Mouse (Mus musculus): ENCODE data around the gene Tnrc6c. TPM values are rescaled to one million over a fixed set of nuclear protein-coding genes. Genes with fewer than 3 reads are reported as not detected.

The Tnrc6c gene
- polyA plus RNA-seq, 1 experiment from 2014 or later: 13.1 TPM

DNA sequence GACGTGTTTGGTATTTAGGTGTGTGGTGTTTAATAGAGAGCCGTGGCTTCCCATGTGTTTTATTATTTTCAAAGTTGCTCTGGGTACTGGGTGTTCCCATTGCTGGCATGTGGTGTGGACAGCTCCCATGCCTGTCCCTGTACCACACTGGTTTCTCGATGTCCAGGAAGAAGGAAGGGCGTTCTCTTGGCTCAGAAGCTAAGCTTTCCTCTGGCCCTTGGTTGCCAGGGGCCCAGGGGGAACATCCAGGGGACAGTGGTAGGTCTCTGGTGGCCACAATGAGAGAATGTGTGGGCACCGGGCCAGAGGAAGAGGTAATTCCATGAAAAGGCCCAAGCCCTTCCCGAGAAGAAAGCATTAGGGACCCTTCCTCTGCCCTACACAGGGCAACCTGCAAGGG is 27.5 kb upstream of the Tnrc6c start:
- Histone ChIP-seq H3K36me3 (ENCODE audit: inconsistent target) (no peaks in the 10 kb centered on the region), H3K79me2 (ENCODE audit: inconsistent target) (no peaks in the 10 kb centered on the region), H3K27ac (no peak overlapping the region), H3K4me3 (ENCODE audit: inconsistent target) (no peak overlapping the region)
- WGBS (ENCODE audit: missing documents): 85% methylated on average over 6 of the region's 6 CpGs

DNA sequence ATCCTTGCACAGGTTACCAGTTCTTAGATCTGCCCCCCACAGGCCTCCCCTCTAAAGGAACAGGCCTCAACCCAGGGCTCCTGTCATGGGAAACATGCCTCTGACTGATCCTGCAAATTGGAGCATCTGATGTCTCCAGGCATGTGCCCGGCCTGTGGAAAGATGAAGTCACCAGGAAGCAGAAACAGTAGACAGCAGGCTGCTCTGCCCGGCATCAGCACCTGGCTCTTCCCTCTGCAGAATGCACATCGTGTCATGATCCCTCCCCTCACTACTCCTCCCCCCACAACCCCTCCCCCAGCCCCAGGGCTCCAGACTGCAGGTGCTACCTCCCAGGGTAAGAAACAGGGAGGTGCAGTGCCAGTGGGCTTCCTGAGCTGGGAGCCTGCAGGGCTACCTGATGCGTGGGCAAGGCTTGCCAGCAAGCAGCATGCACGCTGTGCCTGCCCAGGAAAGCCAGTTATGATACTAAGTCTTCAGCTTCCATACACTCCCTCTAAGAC is 27.0 kb upstream of the Tnrc6c start:
- no peak overlapping the region for H3K27ac ChIP-seq
- no peaks in the 10 kb centered on the region for H3K36me3 ChIP-seq (ENCODE audit: inconsistent target)
- no peak overlapping the region for H3K4me3 ChIP-seq (ENCODE audit: inconsistent target)
- H3K79me2 ChIP-seq (ENCODE audit: inconsistent target): no peaks in the 10 kb centered on the region
- 80% methylated on average over 5 of the region's 5 CpGs for WGBS (ENCODE audit: missing documents)

DNA sequence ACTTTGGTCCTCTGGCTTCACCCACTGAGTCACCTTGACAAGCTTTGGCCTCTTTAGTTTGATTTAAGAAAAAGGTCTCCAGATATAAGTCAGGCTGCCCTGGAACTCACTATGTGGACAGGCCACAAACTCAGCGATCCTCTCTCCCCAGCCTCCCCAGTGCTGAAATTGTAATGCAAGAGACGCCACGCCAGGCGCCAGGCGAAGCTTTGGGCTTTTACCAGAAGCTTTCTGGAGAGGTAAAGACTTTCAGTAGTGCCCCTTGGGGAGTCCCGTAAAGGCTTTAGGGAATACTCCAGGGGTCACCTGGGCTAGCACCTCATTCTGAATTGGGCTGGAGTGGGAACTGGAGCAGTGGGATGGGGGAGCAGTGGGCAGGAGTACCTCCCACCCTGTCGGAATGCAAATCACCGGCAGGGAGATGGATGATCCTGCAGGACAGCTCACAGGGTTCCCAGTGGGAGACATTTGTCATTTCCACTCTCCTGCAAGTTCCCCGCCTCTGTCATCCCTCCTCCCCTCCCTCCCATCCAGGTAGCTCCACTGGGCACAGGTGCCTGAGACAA is 26.3 kb upstream of the Tnrc6c start:
- 66% methylated on average over 9 of the region's 9 CpGs for WGBS (ENCODE audit: missing documents)
- Histone ChIP-seq H3K79me2 (ENCODE audit: inconsistent target) (no peaks in the 10 kb centered on the region), H3K36me3 (ENCODE audit: inconsistent target) (no peaks in the 10 kb centered on the region), H3K4me3 (ENCODE audit: inconsistent target) (no peak overlapping the region), H3K27ac (no peak overlapping the region)

DNA sequence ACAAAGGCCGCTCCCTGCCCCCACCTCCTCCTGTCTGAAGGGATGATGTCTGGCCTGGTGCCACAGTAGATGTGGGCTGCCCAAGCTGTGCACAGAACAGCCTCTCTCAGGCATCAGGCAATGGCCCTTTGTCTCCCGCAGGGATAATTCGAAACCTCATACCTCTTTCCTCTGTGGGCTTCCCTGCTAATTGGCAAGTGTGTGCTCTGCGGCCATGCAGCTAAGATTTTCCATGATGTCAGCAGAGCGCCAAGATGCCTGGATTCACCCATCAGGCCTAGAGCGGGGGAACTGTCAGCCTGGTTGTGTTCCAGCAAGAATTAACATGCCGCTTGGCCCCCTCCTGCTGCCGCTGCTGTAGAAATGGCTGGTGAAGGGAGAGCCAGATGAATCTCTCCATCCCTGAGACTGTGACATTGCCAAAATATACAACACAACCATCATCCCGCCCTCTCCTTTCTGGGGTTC is 25.7 kb upstream of the Tnrc6c start:
- WGBS (ENCODE audit: missing documents): 84% methylated on average over 7 of the region's 9 CpGs
- H3K79me2 ChIP-seq (ENCODE audit: inconsistent target): no peaks in the 10 kb centered on the region
- H3K27ac ChIP-seq: no peak overlapping the region
- no peak overlapping the region for H3K4me3 ChIP-seq (ENCODE audit: inconsistent target)
- no peaks in the 10 kb centered on the region for H3K36me3 ChIP-seq (ENCODE audit: inconsistent target)

DNA sequence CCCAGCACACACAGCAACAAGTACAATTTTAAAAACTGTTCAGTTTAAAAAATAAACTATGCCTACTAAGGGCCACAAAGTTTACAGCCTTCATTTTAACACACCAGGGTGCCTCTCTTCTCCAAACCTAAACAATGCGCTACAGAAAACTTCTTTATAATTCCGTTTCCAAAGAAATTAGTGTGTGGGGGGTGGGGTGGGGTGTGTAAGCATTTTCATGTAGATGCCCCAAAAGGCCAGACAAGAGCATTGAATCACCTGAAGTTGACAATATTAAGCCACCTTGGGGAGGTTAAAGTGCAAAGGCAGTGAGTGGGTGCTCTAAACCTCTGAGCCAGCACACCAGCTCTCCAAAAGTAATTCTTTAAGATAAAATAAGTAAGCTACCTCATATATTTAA is 24.2 kb upstream of the Tnrc6c start:
- WGBS (ENCODE audit: missing documents): 100% methylated on average over 2 of the region's 2 CpGs

DNA sequence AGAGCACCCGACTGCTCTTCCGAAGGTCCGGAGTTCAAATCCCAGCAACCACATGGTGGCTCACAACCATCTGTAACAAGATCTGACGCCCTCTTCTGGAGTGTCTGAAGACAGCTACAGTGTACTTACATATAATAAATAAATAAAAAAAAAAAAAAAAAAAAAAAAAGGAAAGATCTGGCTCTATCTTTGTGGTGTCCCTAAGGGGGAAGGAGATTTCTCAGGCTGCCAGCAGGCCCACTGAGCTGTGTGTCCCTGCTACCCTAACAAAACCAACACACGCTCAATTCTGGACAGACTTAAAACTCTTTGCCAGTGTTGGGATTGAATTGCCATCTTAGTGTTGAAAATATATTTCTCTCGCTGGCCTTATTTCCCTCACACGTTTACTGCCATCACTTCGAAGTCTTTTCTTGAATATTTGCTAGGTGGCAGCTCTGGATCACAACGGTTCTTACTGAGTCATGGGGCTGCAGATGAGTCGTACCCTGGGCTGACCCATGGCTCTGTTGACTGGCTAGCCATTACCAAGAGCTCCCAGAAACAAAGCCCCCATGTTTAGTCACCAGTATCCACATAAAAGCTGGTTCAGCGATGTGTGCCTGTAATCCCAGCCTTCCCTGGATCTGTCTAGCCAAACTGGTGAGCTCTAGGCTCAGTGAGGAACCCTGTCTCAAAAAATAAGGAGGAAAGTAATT is 23.1 kb upstream of the Tnrc6c start:
- Histone ChIP-seq H3K27ac (no peak overlapping the region), H3K36me3 (ENCODE audit: inconsistent target) (no peaks in the 10 kb centered on the region), H3K79me2 (ENCODE audit: inconsistent target) (no peaks in the 10 kb centered on the region), H3K4me3 (ENCODE audit: inconsistent target) (no peak overlapping the region)
- 93% methylated on average over 7 of the region's 11 CpGs for WGBS (ENCODE audit: missing documents)

More for the DNA sequence above, 24.2 kb upstream of the Tnrc6c start:
- no peak overlapping the region for H3K4me3 ChIP-seq (ENCODE audit: inconsistent target)
- no peak overlapping the region for H3K27ac ChIP-seq
- H3K79me2 ChIP-seq (ENCODE audit: inconsistent target): no peaks in the 10 kb centered on the region
- no peaks in the 10 kb centered on the region for H3K36me3 ChIP-seq (ENCODE audit: inconsistent target)

DNA sequence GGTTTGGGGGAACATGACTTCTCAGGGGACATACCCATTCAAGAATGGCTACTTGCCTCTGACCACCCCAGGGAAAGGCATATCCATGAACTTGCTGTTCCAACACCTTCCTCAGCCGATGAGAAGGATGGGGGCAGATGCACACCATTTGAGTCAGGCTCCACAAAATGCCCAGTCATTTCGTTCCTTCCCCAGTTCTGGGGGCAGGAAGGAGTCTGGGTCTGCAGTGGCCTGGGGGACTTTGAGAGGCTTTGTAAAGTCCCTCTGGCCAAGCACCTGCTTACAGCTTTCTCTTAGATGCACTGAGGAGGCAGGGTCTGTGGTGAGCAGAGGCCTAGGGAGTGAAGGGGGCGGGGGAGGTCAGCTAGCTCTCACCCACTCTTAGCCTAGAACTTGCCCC is 20.8 kb upstream of the Tnrc6c start:
- WGBS (ENCODE audit: missing documents): 81% methylated on average over 3 of the region's 3 CpGs

DNA sequence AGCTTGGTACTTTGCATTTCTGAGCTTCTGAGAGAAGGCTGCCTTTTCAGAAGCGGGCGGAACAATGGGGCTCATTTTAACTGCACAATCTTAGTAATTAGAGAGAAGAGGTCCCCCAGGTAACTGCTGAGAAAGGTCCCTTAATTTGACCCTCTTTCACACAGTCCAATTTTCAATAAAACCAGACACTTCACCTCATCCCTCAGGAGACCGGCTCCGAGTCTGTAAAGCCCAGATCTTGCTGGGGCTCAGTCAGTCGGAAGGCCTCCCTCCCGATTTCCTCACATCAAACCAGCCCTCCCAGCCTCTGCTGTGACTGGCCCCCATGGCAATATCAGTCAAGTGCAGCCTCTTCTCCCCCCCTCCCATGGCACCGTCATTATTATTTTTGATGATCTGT is 15.7 kb upstream of the Tnrc6c start:
- Histone ChIP-seq H3K4me3 (ENCODE audit: inconsistent target) (no peak overlapping the region), H3K79me2 (ENCODE audit: inconsistent target) (no peaks in the 10 kb centered on the region), H3K27ac (no peak overlapping the region), H3K36me3 (ENCODE audit: inconsistent target) (no peaks in the 10 kb centered on the region)
- WGBS (ENCODE audit: missing documents): 92% methylated on average over 7 of the region's 7 CpGs

More for the DNA sequence above, 20.8 kb upstream of the Tnrc6c start:
- Histone ChIP-seq H3K36me3 (ENCODE audit: inconsistent target) (no peaks in the 10 kb centered on the region), H3K27ac (no peak overlapping the region), H3K4me3 (ENCODE audit: inconsistent target) (no peak overlapping the region), H3K79me2 (ENCODE audit: inconsistent target) (no peaks in the 10 kb centered on the region)

DNA sequence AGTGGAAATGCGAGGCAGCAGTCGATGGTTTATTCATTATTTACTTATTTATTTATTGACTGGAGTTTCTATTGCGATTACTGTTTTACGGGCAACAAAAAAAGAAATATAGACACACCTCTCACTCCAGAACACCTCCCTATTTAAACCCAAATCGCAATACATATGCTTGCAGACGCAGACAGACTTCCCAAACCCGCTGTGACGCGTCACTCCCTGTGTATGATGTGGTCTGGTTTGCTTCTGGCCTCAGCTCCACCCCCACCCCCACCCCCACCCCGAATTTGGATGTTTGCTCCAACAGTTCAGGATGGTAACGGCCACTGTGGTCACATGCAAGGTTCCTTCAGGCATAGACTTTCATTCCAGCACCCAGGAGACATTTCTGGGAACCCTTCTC is 15.3 kb upstream of the Tnrc6c start:
- Histone ChIP-seq H3K36me3 (ENCODE audit: inconsistent target) (no peaks in the 10 kb centered on the region), H3K27ac (no peak overlapping the region), H3K79me2 (ENCODE audit: inconsistent target) (no peaks in the 10 kb centered on the region), H3K4me3 (ENCODE audit: inconsistent target) (no peak overlapping the region)
- 73% methylated on average over 11 of the region's 11 CpGs for WGBS (ENCODE audit: missing documents)

DNA sequence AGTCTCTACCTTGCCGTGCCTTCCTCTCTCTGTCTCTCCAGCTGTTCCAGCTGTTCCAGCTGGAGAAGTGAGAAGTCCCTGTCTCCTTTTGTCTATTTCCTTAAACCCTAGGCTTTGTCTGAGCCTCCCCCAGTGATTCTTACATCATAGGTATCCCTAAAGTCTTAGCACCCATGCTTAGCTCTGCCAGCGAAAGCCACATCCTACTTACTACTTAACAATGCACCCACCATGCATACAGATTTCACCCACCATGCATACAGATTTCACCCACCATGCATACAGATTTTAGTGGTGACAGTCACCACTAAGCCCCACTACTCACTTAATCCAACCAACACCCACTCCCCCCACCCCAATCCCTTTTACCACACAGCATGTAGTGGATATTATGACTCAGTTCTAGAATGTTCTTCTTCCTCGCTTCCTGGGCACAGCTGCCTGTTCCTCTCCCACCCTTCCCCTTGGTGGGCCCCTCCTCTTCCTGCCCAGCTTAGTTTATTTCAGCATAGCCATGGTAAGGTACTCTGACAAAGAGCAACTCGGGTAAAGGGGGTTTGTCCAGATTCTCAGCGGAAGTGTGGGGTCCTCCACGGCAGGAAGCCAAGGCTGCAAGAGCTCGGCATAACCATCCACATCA is 14.6 kb upstream of the Tnrc6c start:
- Histone ChIP-seq H3K27ac (no peak overlapping the region), H3K36me3 (ENCODE audit: inconsistent target) (no peaks in the 10 kb centered on the region), H3K79me2 (ENCODE audit: inconsistent target) (no peaks in the 10 kb centered on the region), H3K4me3 (ENCODE audit: inconsistent target) (no peak overlapping the region)
- 42% methylated on average over 6 of the region's 7 CpGs for WGBS (ENCODE audit: missing documents)

DNA sequence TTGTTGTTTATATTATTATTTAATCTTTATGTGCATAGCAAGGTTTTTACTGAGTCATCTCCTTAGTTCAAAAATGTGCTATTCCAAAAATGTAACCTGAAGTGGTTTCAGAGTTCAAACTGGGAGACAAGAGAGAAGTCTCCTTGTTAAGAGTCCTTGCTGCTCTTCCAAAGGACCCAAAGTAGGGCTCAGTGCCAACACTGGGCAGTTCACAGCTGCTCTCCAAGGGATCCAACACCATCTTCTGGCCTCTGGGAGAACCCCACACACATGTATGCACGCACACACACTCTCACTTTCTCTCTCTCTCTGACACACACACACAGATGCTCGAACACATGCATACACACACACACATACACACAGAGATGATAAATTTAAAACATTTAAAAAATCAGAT is 11.9 kb upstream of the Tnrc6c start:
- Histone ChIP-seq H3K27ac (no peak overlapping the region), H3K36me3 (ENCODE audit: inconsistent target) (no peaks in the 10 kb centered on the region), H3K4me3 (ENCODE audit: inconsistent target) (no peak overlapping the region), H3K79me2 (ENCODE audit: inconsistent target) (no peaks in the 10 kb centered on the region)
- 86% methylated on average over 2 of the region's 2 CpGs for WGBS (ENCODE audit: missing documents)

DNA sequence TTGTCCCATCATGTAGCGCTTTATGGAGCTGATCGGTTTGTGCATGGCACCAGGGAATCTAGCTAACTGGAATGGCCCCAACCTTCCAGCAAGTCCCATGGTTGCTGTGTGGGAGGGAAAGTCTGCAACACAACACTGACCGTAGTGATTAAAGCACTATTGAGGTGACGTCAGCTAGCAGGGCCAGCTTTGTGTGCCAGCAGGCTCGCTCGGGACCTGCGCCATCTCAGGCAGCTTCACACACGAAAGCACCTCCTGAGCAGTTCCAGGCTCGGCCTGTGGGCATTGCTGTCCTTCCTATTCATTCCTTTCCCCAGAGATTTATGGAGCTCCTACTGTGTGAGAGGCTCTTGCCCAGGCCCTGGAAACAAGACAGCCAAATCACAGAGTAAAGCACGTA is 10.8 kb upstream of the Tnrc6c start:
- WGBS (ENCODE audit: missing documents): 90% methylated on average over 9 of the region's 10 CpGs
- no peak overlapping the region for H3K4me3 ChIP-seq (ENCODE audit: inconsistent target)
- no peaks in the 10 kb centered on the region for H3K36me3 ChIP-seq (ENCODE audit: inconsistent target)
- no peaks in the 10 kb centered on the region for H3K79me2 ChIP-seq (ENCODE audit: inconsistent target)
- no peak overlapping the region for H3K27ac ChIP-seq

DNA sequence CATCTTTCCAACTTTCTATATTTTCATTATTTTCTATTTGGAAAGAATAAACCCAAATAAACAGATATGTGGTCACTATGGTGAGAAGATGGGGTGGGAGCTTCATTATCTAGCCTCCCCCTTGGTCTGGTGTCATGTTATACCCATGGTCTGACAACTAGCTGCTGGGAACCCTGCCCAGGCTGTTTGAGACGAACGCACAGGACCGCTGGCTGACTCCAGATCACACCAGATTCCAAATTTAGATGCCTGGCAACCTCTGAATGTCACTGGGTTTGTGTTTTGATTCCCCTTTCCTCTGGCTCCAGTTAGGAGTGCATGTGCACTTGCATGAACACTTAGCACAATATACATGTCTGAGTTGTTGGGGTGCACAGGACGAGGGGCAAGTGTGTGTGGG is 7.3 kb upstream of the Tnrc6c start:
- no peak overlapping the region for H3K4me3 ChIP-seq (ENCODE audit: inconsistent target)
- no peak overlapping the region for H3K27ac ChIP-seq
- WGBS (ENCODE audit: missing documents): 81% methylated on average over 4 of the region's 4 CpGs
- no peaks in the 10 kb centered on the region for H3K36me3 ChIP-seq (ENCODE audit: inconsistent target)
- no peaks in the 10 kb centered on the region for H3K79me2 ChIP-seq (ENCODE audit: inconsistent target)

DNA sequence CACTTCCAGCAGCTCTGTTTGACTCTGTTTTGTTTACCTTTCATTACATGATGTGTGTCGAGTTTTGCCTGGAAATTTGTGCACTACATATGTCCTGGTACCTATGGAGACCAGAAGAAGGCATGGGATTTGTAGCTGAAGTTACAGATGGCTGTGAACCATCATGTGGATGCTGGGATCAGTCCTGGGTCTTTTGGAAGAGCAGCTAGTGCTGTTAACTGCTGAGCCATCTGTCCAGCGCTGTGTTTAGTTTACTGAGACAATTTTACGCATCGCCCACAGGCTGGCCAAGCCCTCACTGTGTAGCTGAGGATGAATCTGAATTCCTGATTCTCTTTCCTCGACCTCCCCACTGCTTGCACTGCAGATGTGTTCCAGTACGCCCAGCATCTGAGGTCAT is 6.1 kb upstream of the Tnrc6c start:
- Histone ChIP-seq H3K4me3 (ENCODE audit: inconsistent target) (no peak overlapping the region), H3K79me2 (ENCODE audit: inconsistent target) (no peaks in the 10 kb centered on the region), H3K27ac (no peak overlapping the region), H3K36me3 (ENCODE audit: inconsistent target) (no peaks in the 10 kb centered on the region)
- 84% methylated on average over 6 of the region's 6 CpGs for WGBS (ENCODE audit: missing documents)
